Mouse (Mus musculus) adrenal gland, postnatal 36 days (tissue): ENCODE results near the gene Csk. TPM values are rescaled to one million over a fixed set of nuclear protein-coding genes. Genes with fewer than 3 reads are reported as not detected.

Source experiments
- DNase-seq, 2 experiments: peaks; one replicate each; pipeline ENCODE4 v3.0.0; 2021; ENCODE audit warnings: mixed read lengths in 1 of 2
- total RNA-seq, 2 experiments: library from RNA; stranded (reverse); gene quantifications; 2 replicates each; pipeline ENCODE4 v1.2.3; 2021

Csk gene
- total RNA-seq, 2 experiments from 2014 or later: 61.9 to 92.6 TPM

GRCm38 (mm10) chr9:57638651-57639459 is 14.6 kb downstream of the Csk start:
- DNase-seq: peak; percentile 47 to 76

- DNase-seq: peak; percentile 63 to 77
Measured at GRCm38 (mm10) chr9:57637741-57638322, 15.6 kb downstream of the Csk start.

GRCm38 (mm10) chr9:57637272-57637671 is 16.2 kb downstream of the Csk start:
- no peak for DNase-seq

- peak in 1 of 2 experiments; percentile 47 for DNase-seq
Measured at GRCm38 (mm10) chr9:57633481-57634024, 19.9 kb downstream of the Csk start.

- peak; percentile 86 to 88 for DNase-seq
Measured at GRCm38 (mm10) chr9:57629118-57629874, 24.1 kb downstream of the Csk start.

- DNase-seq: no peak
Measured at GRCm38 (mm10) chr9:57628717-57629116, 24.7 kb downstream of the Csk start.

DNA sequence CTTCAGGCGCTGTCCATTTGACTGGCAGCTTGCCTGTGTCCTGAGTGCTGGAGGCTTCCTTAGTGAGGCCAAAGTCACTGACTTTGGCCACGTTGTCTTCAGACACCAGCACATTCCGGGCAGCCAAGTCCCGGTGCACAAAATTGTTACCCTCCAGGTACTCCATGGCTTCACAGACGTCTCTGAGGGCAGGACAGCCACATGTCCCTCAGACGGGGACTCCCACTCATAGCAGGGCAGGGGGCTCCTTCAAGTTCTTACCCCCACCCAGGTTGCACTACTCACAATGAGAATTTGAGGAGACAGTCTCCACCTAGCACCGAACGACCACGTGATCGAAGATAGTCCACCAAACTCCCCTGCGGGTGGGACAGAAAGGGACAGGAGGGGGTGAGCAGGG is 25.5 kb downstream of the Csk start:
- no peak for DNase-seq

DNA sequence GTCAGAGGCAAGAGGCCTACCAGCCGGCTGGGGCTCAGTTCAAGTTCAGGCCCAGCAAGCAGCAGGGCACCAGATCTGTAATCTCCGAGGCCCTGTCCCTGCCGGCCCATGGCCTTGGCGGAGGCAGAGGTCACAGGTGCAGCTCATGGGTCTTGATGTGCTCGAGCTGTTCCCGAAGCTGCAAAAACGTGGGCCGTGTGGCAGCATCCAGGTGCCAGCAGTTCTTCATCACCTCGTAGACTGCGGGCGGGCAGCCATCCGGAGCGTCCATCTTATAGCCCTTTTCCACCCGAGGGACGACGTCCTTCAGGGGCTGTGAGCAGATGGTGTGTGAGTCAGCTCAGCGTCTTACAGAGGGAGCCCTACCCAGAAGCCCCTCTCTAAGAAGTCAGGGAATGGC is 26.2 kb downstream of the Csk start:
- DNase-seq: no peak

DNA sequence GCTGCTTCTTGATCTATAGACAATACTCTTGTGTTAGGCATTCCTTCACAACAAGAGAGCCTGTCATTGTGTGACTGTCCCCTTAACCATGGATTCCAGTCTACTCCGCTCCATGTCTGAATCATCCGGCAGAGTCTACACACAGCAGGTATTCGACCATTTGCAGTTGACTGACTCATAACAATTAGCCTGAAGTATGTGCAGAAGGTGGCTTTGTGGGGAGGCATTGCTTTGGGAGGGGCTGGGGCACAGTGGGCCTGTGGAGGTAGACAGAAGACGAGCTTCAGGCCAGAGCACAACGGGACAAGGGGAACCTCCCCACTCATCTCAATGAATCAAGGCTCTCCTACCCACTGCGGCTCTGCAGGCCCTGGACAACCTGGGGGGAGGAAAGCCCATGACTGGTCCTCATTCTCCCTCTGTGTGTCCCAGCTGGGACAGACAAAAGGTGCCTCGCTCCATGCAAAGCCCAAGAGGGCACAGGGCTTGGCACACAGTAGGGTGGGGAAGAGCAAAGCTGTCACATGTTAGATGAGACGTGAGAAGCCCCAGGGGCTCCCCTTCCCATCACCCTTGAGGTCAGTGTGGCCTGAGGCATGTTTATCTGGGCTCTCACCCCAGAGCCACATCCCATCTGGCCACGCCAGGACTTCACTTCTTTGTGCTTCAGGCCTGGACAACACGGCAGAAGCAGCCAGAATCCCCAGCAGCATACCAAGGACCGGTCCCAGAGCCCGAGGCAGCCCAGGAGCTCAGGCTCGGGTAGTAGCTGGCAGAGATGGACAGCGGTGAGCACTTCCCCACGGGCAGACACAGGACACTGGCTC is 27.5 kb downstream of the Csk start:
- no peak for DNase-seq

GRCm38 (mm10) chr9:57624295-57624694 is 29.1 kb downstream of the Csk start:
- DNase-seq: no peak

DNA sequence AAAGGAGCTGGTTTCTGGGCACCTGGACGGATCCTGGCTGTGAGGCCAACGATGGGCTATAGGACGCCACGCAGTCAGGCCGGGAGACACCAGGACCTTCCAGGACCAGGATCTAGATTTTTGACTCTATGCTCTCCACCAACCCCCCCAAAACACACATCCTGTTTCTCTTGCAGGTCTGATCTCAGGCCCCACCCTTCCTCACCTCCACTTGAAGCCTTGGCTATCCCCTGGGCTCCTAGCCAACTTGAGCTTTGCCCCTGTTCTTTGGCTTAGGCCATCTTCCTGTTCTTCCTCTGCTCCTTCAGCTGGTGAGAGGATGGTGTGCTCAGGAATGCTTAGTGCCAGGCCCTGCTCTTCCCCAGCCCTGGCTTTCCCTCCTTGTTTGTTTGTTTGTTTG is 32.8 kb downstream of the Csk start, which contains the start of gene Lman1l:
Gene Lman1l, minus strand, starts transcription at position 101 of the 400 bp plus-strand sequence.
- no peak for DNase-seq

- no peak for DNase-seq
Measured at GRCm38 (mm10) chr9:57618854-57619253, 34.6 kb downstream of the Csk start.

GRCm38 (mm10) chr9:57617556-57618169 is 35.8 kb downstream of the Csk start:
- DNase-seq: no peak

DNA sequence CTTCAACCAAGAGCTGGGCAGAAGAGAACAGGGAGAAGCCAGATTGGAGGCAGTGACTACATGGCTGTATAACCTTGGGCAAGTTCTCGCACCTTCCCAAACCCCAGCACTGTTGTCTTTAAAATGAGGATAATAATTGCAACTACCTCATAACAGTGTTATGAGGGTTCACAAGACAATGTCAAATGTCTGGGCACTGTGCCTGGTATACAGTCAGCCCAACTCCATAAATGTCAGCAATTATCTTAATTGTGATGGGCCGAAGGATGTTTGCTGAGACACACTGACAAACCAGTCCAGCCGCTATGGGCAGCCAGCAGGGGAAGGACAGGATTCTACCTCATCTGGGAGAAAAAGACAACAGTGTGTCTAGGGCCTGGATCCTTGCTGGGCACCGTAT is 38.6 kb downstream of the Csk start:
- peak; percentile 39 to 65 for DNase-seq

GRCm38 (mm10) chr9:57613975-57614374 is 39.5 kb downstream of the Csk start:
- DNase-seq: peak in 1 of 2 experiments; percentile 28

- no peak for DNase-seq
Measured at GRCm38 (mm10) chr9:57612587-57612986, 40.8 kb downstream of the Csk start.

DNA sequence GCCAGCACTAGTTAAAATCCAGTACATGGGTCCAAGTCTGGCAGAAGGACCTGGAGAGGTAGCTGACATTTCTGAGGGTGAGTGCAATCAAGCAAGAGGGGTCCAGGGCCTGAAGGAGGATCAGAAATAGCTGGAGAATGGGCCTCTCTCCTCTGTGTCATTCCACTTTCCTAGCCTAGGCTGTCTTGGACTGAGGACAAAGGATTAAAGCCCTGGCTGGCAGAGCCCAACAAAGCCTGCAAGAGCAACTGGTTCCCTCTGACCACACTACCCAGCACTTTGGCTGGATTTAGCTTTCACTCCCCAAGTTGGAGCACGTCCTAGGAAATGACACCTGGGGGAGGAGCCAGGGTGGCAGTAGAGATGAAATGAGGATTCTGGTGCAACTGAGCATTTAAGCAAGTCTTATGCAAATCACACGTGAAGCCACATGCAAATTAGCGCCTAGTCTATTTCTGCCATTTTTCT is 43.0 kb downstream of the Csk start:
- DNase-seq: no peak

DNA sequence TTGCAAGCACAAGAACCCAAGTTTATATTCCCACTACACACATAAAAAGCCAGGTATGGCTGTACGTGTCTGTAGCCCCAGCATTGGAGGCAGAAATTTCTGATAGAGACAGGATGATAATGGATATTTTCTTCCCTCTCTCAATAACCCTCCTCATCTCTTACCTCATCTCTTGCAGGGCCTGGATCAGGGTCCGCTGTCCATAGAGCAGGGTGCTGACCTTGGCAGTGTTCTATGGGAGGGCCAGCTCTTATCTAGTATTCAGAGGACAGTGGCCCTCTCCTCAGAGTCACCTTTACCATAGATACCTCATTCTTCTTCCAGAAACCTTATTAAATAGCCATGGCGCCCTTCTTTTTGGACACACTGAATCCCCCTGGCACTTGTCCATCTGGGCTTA is 43.6 kb downstream of the Csk start:
- no peak for DNase-seq

DNA sequence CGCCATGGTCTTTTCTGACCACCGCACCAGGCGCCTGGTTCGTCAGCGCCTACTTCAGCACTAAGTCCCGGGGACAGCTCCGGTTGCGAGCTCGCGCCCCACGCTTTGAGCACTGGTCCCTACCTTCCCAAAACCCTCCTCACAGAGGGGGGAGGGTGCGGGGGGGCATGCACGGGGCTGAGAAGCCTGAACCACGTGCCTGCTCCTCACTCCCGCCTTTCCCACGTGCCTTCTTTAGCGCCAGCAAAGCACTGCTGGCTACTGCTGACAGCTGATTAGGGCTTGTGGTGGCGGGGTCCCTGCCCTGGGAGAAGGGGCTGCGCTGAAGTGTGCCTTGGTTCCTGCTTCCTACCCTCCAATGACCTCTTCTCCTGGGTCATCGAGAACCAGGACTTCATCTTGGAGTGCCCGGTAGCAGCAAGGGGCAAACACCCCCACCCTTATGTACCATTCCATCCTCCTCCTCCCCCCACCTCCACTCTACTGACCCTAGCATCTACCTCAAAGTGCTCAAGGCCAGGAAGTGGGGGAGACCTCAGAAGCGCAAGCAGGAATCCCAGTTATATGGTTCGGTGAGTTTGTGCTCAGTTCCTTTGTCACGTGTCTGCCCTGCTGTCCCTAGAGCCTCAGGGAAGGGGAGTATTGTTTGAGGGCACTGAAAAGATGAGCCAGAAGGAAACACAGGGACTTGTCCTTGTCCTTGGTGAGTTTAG is 47.1 kb downstream of the Csk start, which contains the start of gene Cplx3:
Gene Cplx3, minus strand, starts transcription at position 143 of the 713 bp plus-strand sequence.
- DNase-seq: peak; percentile 44 to 61

GRCm38 (mm10) chr9:57605503-57605902 is 47.9 kb downstream of the Csk start:
- no peak for DNase-seq
